Mouse (Mus musculus): Measurements from ENCODE around the gene Sufu. TPM values are rescaled to one million over a fixed set of nuclear protein-coding genes. Genes with fewer than 3 reads are reported as not detected.
A peak's percentile ranks its signal among the peaks of the same experiment; 100 is the strongest.

Sufu gene
- polyA plus RNA-seq, 1 experiment from 2014 or later = 23.0 TPM

DNA sequence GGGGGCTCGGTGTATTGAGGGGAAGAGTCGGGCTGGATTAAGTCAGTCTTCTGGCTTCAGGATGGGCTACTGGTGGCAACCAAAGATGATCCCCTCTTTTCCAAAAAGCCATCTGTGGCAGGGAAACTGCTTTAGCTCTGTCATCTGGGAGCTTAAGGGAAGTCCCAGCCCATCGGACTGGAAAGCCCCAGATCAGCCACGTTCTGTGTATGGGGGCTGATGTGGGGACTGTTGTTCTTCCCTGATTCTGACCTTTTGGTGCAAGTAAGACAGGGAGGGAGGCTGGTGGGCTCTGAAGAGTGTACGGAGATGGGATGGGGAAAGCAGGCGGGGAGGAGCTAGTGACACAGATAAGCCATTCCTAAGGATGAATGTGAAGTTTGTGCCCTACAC is 127.5 kb downstream of the Sufu start:
- H3K27me3 ChIP-seq (ENCODE audit: control insufficient read depth, insufficient read depth, low read length) = no peaks in the 10 kb centered on the region
- H3K9ac ChIP-seq = peak overlapping the region; percentile 43; the same call in 1 of the 2 replicates
- peak overlapping the region; percentile 48 for H3K4me2 ChIP-seq (replicated peaks)
- H3K4me1 ChIP-seq (replicated peaks; ENCODE audit: control insufficient read depth, insufficient read depth, low read length) = peaks cover 60% of the 10 kb centered on the region
- no peaks in the 10 kb centered on the region for H3K36me3 ChIP-seq (replicated peaks; ENCODE audit: control insufficient read depth, insufficient read depth)
- H3K4me3 ChIP-seq (replicated peaks; ENCODE audit: low read length) = peak overlapping the region; percentile 14; the same call in 1 of the 2 replicates
- H3K9me3 ChIP-seq (ENCODE audit: control insufficient read depth, low read length) = no peaks in the 10 kb centered on the region
- no peak for ATAC-seq (ENCODE audit: low FRiP score)
- peak overlapping the region; percentile 83 for H3K27ac ChIP-seq
- 10% methylated on average over 6 of the region's 6 CpGs for WGBS
- no peak for DNase-seq (ENCODE audit: low spot score)

DNA sequence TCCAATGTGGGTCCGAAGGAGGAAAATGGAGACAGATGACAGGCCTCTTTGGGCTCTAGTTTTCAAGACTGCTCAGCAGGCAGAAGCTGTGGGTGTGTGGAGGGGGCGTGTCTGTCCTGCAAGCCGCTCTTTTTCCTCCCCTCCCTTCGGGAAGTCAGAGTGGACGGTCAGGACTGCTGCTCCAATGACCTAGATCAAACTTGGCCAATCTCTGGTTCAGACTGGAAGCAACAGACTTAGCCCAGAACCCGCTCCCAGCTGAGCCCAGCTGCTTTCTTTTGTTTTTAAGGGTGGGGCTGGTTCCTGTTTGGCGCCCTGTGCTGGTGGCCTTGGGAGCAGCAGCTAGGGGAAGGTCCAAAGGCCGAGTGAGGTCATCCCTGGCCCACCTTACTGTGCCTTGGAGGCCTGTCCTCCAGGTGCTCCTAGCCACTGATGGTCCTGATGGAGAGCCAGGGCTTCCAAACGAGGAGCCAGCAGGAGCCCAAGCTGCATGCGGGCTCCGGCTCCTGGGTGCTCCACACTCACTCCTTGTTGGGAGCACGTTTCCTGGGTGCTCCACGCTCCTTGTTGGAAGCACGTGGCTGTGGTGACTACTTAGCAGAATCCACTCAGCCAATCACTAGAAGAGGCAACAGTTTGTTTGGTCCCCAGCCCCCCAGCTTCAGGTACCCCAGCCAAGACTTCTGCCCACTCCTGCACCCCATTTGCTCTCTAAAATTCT is 128.1 kb downstream of the Sufu start:
- Histone ChIP-seq H3K4me2 (replicated peaks) (peak overlapping the region; percentile 48), H3K4me1 (replicated peaks; ENCODE audit: control insufficient read depth, insufficient read depth, low read length) (peaks cover 62% of the 10 kb centered on the region), H3K36me3 (replicated peaks; ENCODE audit: control insufficient read depth, insufficient read depth) (no peaks in the 10 kb centered on the region), H3K9me3 (ENCODE audit: control insufficient read depth, low read length) (no peaks in the 10 kb centered on the region), H3K9ac (peak overlapping the region; percentile 43; the same call in 1 of the 2 replicates), H3K27me3 (ENCODE audit: control insufficient read depth, insufficient read depth, low read length) (no peaks in the 10 kb centered on the region), H3K4me3 (replicated peaks; ENCODE audit: low read length) (no peak overlapping the region), H3K27ac (peak overlapping the region; percentile 83)
- WGBS = 20% methylated on average over 14 of the region's 14 CpGs
- no peak for DNase-seq (ENCODE audit: low spot score)
- ATAC-seq (ENCODE audit: low FRiP score) = no peak

DNA sequence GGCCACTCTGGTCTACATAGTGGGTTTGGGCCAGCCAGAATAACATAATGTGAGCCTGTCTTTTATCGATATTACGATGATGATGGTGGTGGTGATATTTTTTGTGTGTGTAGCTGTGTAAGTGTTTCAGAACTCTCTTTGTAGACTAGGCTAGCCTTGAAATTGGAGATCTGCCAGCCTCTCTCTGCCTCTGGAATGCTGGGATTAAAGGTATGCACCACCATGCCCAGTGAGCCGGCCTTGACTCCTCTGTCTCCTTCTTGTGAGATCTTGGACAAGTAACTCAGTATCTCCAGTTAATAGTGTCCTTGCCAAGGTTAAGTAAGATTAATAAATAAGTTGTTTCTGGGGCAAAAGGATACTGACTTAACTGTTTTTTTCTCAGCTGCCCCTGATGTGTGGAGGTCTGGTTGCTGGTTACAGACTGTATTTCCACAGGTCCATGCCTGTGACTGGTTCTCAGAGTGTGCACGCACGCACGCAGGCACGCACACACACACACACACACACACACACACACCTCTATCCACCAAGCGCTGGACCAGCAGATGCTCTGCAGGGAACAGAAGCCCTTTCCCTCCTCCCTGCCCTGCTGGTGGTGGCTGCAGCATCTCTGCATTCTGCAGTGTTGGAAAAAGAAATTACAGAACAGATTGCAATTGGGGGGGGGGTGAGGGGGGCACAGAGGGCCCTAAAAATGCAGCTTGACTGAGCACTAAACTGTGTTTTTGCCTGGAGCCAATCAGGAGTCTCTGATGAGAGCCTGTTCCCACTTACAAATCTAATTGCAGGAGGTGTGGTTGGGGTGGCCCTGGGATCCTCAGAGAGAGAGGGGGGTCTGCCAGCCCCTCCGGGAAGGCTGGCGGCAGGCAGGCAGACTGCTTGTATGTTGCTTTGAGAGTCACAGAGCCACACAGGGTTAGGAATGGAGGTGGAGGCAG is 129.3 kb downstream of the Sufu start:
- Histone ChIP-seq H3K9me3 (ENCODE audit: control insufficient read depth, low read length) (no peaks in the 10 kb centered on the region), H3K4me1 (replicated peaks; ENCODE audit: control insufficient read depth, insufficient read depth, low read length) (peaks cover 74% of the 10 kb centered on the region), H3K36me3 (replicated peaks; ENCODE audit: control insufficient read depth, insufficient read depth) (no peaks in the 10 kb centered on the region), H3K27me3 (ENCODE audit: control insufficient read depth, insufficient read depth, low read length) (no peaks in the 10 kb centered on the region), H3K4me3 (replicated peaks; ENCODE audit: low read length) (no peak overlapping the region), H3K27ac (peak overlapping the region; percentile 3; the same call in 1 of the 2 replicates), H3K4me2 (replicated peaks) (no peak overlapping the region), H3K9ac (peak overlapping the region; percentile 3; the same call in 1 of the 2 replicates)
- ATAC-seq (ENCODE audit: low FRiP score) (no peak), DNase-seq (ENCODE audit: low spot score) (no peak)
- WGBS = 30% methylated on average over 10 of the region's 10 CpGs

DNA sequence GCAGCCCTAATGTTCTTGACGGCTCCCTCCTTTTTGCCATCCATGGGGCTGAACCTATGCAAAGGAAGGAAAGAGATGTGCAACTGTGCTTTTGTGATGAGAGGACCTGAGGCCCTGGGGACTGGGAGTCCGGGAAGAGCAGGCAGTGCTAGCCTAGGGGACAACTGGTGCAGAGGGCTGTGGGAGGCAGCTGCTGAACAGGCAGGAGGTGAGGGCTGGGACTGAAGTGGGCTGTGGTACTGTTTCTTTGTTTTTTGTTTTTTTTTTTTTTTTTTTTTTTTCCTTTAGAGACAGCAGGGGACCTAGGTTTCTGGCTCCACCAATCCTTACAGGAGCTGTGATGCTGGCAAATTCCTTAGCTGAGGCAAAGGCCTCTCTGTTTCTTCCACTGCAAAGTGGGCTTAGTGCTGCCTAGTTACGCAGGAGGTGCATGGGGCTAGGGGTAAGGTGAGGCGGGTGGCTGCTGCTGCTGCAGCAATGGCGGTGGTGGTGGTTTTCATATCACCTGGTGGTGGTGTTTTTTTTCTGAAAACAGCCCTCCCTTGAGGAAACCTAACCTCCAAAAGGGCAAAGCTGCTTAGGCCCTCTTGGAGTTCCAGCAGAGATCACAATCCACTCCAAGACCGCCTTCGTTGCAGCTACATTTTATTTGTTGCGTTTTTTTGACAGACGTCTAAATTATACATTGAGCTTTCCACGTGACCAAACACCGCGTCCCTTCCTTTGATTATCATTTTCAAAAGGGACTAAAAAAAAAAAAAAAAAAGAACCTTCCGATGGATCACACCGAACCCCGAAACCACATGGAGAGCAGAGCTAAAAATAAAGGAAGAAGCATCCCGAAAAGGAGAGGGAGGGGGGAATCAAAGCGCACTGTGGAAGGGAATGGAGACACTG is 131.2 kb downstream of the Sufu start:
- Histone ChIP-seq H3K9ac (peak overlapping the region; percentile 55), H3K9me3 (ENCODE audit: control insufficient read depth, low read length) (no peaks in the 10 kb centered on the region), H3K4me1 (replicated peaks; ENCODE audit: control insufficient read depth, insufficient read depth, low read length) (peaks cover 92% of the 10 kb centered on the region), H3K27me3 (ENCODE audit: control insufficient read depth, insufficient read depth, low read length) (no peaks in the 10 kb centered on the region), H3K4me3 (replicated peaks; ENCODE audit: low read length) (0 out of 2 replicates have a peak overlapping the region, but pooled peaks have one; percentile 8), H3K4me2 (replicated peaks) (peak overlapping the region; percentile 57), H3K36me3 (replicated peaks; ENCODE audit: control insufficient read depth, insufficient read depth) (no peaks in the 10 kb centered on the region), H3K27ac (peak overlapping the region; percentile 92)
- no peak for ATAC-seq (ENCODE audit: low FRiP score)
- no peak for DNase-seq (ENCODE audit: low spot score)
- WGBS = 10% methylated on average over 17 of the region's 17 CpGs

DNA sequence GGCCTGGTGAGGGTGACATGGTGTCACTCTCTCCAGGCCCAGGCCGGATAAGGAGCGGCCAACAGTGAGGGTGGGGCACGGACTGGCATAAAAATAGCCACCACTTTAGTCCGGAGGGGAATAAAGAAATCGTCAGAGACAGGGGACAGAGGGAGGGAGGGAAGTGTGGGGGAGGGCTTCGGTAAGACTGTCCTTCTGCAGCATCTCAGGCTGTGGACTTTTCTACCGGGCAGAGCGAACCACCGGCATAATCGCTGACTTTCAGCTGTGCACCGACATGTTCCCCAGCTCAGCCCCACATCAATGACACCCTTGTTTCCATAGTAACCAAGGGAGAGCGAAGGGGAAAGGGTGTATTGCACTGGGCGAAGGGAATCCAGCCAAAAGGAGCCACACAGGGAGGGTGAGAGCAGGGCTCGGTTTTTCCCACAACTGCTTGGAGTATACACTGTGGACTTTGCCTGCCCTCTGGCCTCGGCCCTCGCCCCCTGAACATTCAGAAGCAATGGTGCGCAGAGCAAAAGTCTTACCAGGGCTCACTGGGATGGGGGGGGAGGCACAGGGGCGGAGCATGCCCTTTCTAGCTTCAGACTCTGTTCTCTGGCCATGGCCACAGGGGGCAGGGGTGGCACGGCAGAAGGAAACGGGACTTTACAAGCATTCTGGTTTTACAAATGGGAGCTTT is 132.0 kb downstream of the Sufu start:
- Histone ChIP-seq H3K27me3 (ENCODE audit: control insufficient read depth, insufficient read depth, low read length) (no peaks in the 10 kb centered on the region), H3K9ac (peak overlapping the region; percentile 55), H3K4me2 (replicated peaks) (peak overlapping the region; percentile 57), H3K9me3 (ENCODE audit: control insufficient read depth, low read length) (no peaks in the 10 kb centered on the region), H3K36me3 (replicated peaks; ENCODE audit: control insufficient read depth, insufficient read depth) (no peaks in the 10 kb centered on the region), H3K4me1 (replicated peaks; ENCODE audit: control insufficient read depth, insufficient read depth, low read length) (peaks cover 90% of the 10 kb centered on the region), H3K4me3 (replicated peaks; ENCODE audit: low read length) (peak overlapping the region; percentile 8; the same call in 1 of the 2 replicates), H3K27ac (peak overlapping the region; percentile 92)
- DNase-seq (ENCODE audit: low spot score) (peak; percentile 73), ATAC-seq (ENCODE audit: low FRiP score) (peak; percentile 64)
- WGBS = 1% methylated on average over 20 of the region's 20 CpGs

DNA sequence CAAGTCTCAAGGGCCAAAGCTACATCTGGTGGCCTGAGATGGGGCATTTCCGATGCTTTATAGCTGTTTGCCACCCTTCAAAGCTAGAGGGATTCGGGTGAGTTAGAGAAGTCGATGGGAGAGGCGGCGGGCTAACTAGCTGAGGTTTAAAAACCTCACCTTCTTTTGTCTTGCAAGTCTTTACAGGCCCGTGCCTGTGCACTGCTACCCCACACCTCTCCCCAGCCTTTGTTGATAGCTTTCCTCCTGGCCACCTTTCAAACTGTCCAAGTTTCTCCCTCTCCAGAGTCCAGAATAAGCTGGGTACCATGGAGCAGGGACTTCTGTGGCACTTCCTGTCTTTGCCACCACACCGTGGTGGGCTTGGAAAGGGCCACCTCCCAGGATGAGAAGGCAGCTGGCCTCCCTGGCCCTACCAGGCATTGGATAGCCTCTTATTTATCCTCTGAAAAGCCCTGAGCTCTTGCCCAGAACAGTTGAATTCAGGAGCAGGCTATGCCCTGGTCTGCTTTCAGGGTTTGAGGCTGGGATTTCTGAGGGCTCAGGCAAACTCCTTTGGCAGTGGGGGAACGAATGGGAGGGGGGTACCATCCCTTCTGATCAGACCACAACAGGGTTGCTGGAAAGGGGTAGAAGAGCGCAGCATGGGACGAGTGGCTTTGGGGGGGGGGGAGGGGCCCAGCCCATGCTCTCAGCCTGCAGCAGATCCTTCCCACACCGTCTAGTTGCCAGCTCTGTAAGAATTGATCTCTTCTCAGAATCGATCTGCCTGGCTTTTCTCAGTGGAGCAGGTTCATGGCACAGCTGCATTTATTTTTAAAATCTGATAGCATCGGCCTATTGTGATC is 133.1 kb downstream of the Sufu start:
- peak overlapping the region; percentile 92 for H3K27ac ChIP-seq
- peaks cover 81% of the 10 kb centered on the region for H3K4me1 ChIP-seq (replicated peaks; ENCODE audit: control insufficient read depth, insufficient read depth, low read length)
- DNase-seq (ENCODE audit: low spot score) (no peak), ATAC-seq (ENCODE audit: low FRiP score) (peak; percentile 0; the same call in 1 of the 2 replicates)
- no peak overlapping the region for H3K4me3 ChIP-seq (replicated peaks; ENCODE audit: low read length)
- H3K9ac ChIP-seq = peak overlapping the region; percentile 55; the same call in 1 of the 2 replicates
- H3K36me3 ChIP-seq (replicated peaks; ENCODE audit: control insufficient read depth, insufficient read depth) = no peaks in the 10 kb centered on the region
- H3K9me3 ChIP-seq (ENCODE audit: control insufficient read depth, low read length) = no peaks in the 10 kb centered on the region
- no peaks in the 10 kb centered on the region for H3K27me3 ChIP-seq (ENCODE audit: control insufficient read depth, insufficient read depth, low read length)
- 6% methylated on average over 13 of the region's 13 CpGs for WGBS
- H3K4me2 ChIP-seq (replicated peaks) = peak overlapping the region; percentile 57; the same call in 1 of the 2 replicates

DNA sequence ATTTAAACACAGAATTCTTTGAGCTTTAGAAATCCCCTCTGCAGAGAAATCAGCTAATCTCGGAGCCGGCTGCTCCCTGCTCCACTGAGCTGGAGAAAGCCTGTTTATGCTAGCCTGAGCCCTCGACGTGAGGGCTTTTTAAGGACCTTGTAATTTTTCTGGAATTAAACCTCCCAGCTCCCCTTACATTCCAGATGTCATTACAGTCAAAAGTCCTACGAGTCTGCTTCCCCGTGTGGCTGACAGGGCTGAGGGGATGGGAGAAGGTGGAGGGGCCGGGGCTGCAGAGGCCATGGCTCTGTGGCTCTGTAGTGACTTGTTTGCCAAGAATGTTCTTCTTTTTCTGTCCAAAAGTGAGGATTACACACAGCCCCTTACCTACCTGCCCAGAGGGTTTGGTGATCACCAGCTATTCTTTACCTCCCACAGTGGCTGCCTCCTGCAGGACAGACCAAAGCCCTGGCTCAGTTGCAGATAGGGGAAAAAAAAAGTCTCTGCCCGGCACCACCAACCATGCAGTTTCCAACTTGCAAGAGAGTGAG is 133.8 kb downstream of the Sufu start:
- 12% methylated on average over 8 of the region's 8 CpGs for WGBS
- ATAC-seq (ENCODE audit: low FRiP score) = no peak
- H3K4me1 ChIP-seq (replicated peaks; ENCODE audit: control insufficient read depth, insufficient read depth, low read length) = peaks cover 76% of the 10 kb centered on the region

More for the DNA sequence above, 133.8 kb downstream of the Sufu start:
- peak overlapping the region; percentile 35 for H3K9ac ChIP-seq
- peak overlapping the region; percentile 17 for H3K4me2 ChIP-seq (replicated peaks)
- no peaks in the 10 kb centered on the region for H3K27me3 ChIP-seq (ENCODE audit: control insufficient read depth, insufficient read depth, low read length)
- no peak for DNase-seq (ENCODE audit: low spot score)
- H3K4me3 ChIP-seq (replicated peaks; ENCODE audit: low read length) = no peak overlapping the region
- no peaks in the 10 kb centered on the region for H3K9me3 ChIP-seq (ENCODE audit: control insufficient read depth, low read length)
- peak overlapping the region; percentile 92 for H3K27ac ChIP-seq
- no peaks in the 10 kb centered on the region for H3K36me3 ChIP-seq (replicated peaks; ENCODE audit: control insufficient read depth, insufficient read depth)
